Mouse (Mus musculus): ENCODE data around the gene Sgsm2. TPM values are rescaled to one million over a fixed set of nuclear protein-coding genes. Genes with fewer than 3 reads are reported as not detected.

The Sgsm2 gene
- polyA plus RNA-seq, 1 experiment from 2014 or later = 6.0 TPM

DNA sequence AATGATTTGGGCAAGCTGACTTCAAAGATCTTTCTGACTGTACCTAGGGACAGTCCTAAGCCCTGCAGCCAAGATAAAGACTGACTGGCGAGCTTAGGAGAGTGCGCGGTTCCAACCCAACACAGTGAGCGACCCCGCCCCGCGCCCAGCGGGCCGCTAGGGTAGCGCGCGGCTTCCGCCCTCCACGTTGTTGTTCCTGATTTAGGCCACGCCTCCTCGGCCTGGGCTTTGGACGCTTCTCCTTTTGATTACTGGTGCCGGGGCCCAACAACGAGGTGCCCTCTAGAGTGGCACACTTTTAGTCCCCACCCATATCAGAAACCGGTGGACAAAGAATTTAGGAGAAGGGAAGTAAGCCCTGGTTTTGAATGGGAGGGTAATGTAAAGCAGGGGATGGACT lies 67.0 kb downstream of the Sgsm2 start:
- Histone ChIP-seq H3K27ac (ENCODE audit: low read length) (peak overlapping the region; percentile 100), H3K4me3 (replicated peaks; ENCODE audit: low read length) (peak overlapping the region; percentile 79), H3K36me3 (ENCODE audit: control insufficient read depth, insufficient read depth, low read length) (no peaks in the 10 kb centered on the region), H3K4me2 (ENCODE audit: low read depth, low read length) (peak overlapping the region; percentile 95), H3K9me3 (replicated peaks; ENCODE audit: control insufficient read depth, low read length) (no peaks in the 10 kb centered on the region), H3K9ac (ENCODE audit: low read length) (peak overlapping the region; percentile 60), H3K4me1 (ENCODE audit: control insufficient read depth, insufficient read depth, low read length) (peaks cover 32% of the 10 kb centered on the region; the same call in 1 of the 2 replicates), H3K27me3 (ENCODE audit: control insufficient read depth, insufficient read depth, low read length) (no peaks in the 10 kb centered on the region)
- 0 out of 2 replicates have a peak, but pooled peaks have one; percentile 11 for ATAC-seq (ENCODE audit: insufficient read depth, low FRiP score)
- under 1% methylated on average over 20 of the region's 20 CpGs for WGBS

DNA sequence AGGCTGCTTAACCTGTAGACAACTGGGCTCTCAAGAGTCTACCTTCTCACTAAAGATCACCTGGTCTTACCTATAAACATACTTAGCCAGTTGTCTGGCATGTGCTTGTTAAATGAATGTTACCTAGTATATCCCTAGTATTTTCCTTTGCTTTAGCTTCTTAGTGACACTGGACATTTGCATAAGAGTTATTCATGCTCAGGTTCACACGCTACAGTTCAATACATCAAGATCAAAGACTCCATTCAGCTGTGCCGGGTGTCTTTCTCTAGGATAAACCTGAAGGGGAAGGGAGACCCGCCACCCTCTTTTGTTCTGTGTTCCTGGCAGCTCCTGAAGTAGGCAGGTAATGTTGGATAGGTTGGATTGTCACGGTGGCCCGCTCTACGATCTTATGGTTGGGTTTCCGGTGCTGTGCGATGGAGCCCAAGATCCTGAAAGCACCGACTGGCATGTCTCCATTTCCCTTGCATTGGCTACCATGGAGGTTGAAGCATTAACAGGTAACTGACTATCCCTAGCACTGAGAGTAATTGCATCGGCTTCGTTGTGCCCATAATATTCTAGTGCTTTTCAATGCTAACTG lies 67.8 kb downstream of the Sgsm2 start:
- Histone ChIP-seq H3K27me3 (ENCODE audit: control insufficient read depth, insufficient read depth, low read length) (no peaks in the 10 kb centered on the region), H3K27ac (ENCODE audit: low read length) (peak overlapping the region; percentile 100), H3K9me3 (replicated peaks; ENCODE audit: control insufficient read depth, low read length) (no peaks in the 10 kb centered on the region), H3K4me2 (ENCODE audit: low read depth, low read length) (peak overlapping the region; percentile 95), H3K4me3 (replicated peaks; ENCODE audit: low read length) (peak overlapping the region; percentile 79), H3K9ac (ENCODE audit: low read length) (no peak overlapping the region), H3K4me1 (ENCODE audit: control insufficient read depth, insufficient read depth, low read length) (peaks cover 29% of the 10 kb centered on the region; the same call in 1 of the 2 replicates), H3K36me3 (ENCODE audit: control insufficient read depth, insufficient read depth, low read length) (no peaks in the 10 kb centered on the region)
- no peak for ATAC-seq (ENCODE audit: insufficient read depth, low FRiP score)
- WGBS = 16% methylated on average over 11 of the region's 11 CpGs

DNA sequence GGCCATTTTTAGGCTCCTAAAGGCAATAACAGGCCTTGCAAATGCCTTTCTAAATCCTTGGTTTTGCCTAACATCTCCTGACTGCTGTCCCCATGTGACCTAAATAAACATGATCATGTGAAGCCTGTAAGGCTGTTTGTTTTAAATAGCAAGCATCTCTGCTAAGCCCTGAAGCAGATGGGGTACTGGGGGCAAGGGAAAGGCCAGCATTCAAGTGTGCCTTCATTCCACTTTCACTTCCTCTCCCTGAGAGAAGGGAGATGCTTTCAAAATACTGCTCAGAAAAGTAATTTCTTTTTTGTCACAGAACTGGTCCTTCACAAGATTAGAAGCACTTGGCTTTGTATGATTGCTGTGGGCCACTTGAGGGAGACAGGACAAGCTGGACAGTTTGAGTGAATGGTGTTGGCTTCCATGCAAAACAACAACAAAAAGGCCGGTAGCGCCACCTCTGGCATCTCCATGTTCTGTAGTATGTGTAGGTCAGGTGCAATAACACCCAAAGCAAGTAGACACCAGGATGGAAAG lies 68.4 kb downstream of the Sgsm2 start:
- peaks cover 25% of the 10 kb centered on the region; the same call in 1 of the 2 replicates for H3K4me1 ChIP-seq (ENCODE audit: control insufficient read depth, insufficient read depth, low read length)
- H3K9ac ChIP-seq (ENCODE audit: low read length) = no peak overlapping the region
- H3K4me3 ChIP-seq (replicated peaks; ENCODE audit: low read length) = no peak overlapping the region
- no peak overlapping the region for H3K27ac ChIP-seq (ENCODE audit: low read length)
- H3K9me3 ChIP-seq (replicated peaks; ENCODE audit: control insufficient read depth, low read length) = no peaks in the 10 kb centered on the region
- 30% methylated on average over 2 of the region's 2 CpGs for WGBS
- no peak for ATAC-seq (ENCODE audit: insufficient read depth, low FRiP score)
- H3K36me3 ChIP-seq (ENCODE audit: control insufficient read depth, insufficient read depth, low read length) = no peaks in the 10 kb centered on the region
- no peaks in the 10 kb centered on the region for H3K27me3 ChIP-seq (ENCODE audit: control insufficient read depth, insufficient read depth, low read length)
- H3K4me2 ChIP-seq (ENCODE audit: low read depth, low read length) = no peak overlapping the region

DNA sequence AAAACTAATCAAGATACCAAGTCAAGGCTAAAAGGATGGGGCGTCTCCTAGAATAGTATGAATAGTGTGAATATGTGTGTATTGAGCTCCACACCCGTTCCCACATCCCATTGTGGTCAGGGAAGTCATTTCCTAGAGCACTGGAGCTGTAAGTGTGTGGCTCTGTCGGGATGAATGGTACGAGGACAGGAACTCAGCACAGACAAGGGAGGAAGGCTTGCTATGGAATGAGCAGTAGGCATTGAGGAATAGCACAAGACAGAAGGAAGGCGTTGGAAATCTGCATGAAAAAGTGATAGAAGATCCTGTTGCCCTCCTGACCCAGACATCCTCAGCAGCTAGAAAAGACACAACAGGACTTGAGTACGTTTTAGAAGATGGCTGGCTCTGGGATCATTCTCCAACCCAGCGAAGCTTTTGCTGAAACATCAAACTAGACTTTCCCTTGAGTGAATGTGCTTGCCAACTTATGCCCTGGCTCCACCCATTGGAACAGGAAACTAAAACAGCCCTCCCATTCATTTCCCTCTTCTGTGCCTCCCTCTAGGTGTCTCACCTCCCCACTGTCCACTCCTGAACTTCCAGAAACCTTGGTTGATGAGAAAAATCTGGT lies 69.0 kb downstream of the Sgsm2 start:
- H3K27ac ChIP-seq (ENCODE audit: low read length) = no peak overlapping the region
- 59% methylated on average over 7 of the region's 7 CpGs for WGBS
- ATAC-seq (ENCODE audit: insufficient read depth, low FRiP score) = no peak

DNA sequence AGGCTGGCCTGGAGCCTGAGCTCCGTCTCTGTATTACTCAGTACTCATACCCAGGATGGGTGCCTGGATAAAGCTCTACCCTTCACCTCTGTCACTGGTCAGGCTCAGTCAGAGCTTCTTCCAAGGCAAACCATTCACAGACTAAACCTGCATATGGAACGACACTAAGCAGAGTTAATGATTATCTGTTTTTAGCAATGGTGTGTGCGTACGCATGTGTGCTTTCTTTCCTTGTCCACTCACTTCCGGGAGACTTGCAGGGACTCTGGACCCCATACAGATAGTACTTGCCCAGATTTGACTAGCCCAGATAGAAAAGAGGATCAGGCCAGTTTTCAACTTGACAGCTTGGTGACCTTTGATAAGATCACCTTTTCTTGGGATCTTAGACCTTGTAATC lies 70.2 kb downstream of the Sgsm2 start:
- Histone ChIP-seq H3K27ac (ENCODE audit: low read length) (no peak overlapping the region), H3K4me1 (ENCODE audit: control insufficient read depth, insufficient read depth, low read length) (peaks cover 14% of the 10 kb centered on the region; the same call in 1 of the 2 replicates), H3K27me3 (ENCODE audit: control insufficient read depth, insufficient read depth, low read length) (no peaks in the 10 kb centered on the region), H3K4me2 (ENCODE audit: low read depth, low read length) (no peak overlapping the region), H3K4me3 (replicated peaks; ENCODE audit: low read length) (no peak overlapping the region), H3K36me3 (ENCODE audit: control insufficient read depth, insufficient read depth, low read length) (no peaks in the 10 kb centered on the region), H3K9ac (ENCODE audit: low read length) (no peak overlapping the region), H3K9me3 (replicated peaks; ENCODE audit: control insufficient read depth, low read length) (no peaks in the 10 kb centered on the region)
- 77% methylated on average over 5 of the region's 5 CpGs for WGBS
- no peak for ATAC-seq (ENCODE audit: insufficient read depth, low FRiP score)

More for the DNA sequence above, 69.0 kb downstream of the Sgsm2 start:
- H3K27me3 ChIP-seq (ENCODE audit: control insufficient read depth, insufficient read depth, low read length) = no peaks in the 10 kb centered on the region
- no peaks in the 10 kb centered on the region for H3K9me3 ChIP-seq (replicated peaks; ENCODE audit: control insufficient read depth, low read length)
- no peak overlapping the region for H3K4me3 ChIP-seq (replicated peaks; ENCODE audit: low read length)
- no peak overlapping the region for H3K4me2 ChIP-seq (ENCODE audit: low read depth, low read length)
- H3K36me3 ChIP-seq (ENCODE audit: control insufficient read depth, insufficient read depth, low read length) = no peaks in the 10 kb centered on the region
- peaks cover 19% of the 10 kb centered on the region; the same call in 1 of the 2 replicates for H3K4me1 ChIP-seq (ENCODE audit: control insufficient read depth, insufficient read depth, low read length)
- no peak overlapping the region for H3K9ac ChIP-seq (ENCODE audit: low read length)

DNA sequence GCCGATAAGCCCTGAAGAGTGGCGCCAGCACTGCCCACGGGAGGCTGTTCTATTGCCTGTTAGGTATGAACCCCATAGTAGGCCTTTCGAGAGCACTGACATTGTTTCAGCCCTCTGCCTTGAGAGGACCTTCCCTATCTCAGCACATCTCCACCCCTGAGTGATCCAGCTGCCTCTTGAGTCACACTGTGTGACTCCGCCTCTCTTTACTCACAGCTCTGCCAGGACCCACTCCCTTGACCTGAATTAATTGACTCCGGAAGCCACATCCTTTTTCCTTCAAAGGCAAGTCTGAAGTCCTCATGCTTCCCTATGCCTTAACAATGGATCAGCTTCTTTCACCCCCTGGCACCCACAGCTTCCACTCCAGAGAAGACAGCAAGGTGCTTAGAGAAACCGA lies 70.7 kb downstream of the Sgsm2 start:
- Histone ChIP-seq H3K4me3 (replicated peaks; ENCODE audit: low read length) (no peak overlapping the region), H3K9ac (ENCODE audit: low read length) (peak overlapping the region; percentile 14; the same call in 1 of the 2 replicates), H3K27me3 (ENCODE audit: control insufficient read depth, insufficient read depth, low read length) (no peaks in the 10 kb centered on the region), H3K4me2 (ENCODE audit: low read depth, low read length) (0 out of 2 replicates have a peak overlapping the region, but pooled peaks have one; percentile 3), H3K36me3 (ENCODE audit: control insufficient read depth, insufficient read depth, low read length) (no peaks in the 10 kb centered on the region), H3K9me3 (replicated peaks; ENCODE audit: control insufficient read depth, low read length) (no peaks in the 10 kb centered on the region), H3K4me1 (ENCODE audit: control insufficient read depth, insufficient read depth, low read length) (peaks cover 14% of the 10 kb centered on the region; the same call in 1 of the 2 replicates), H3K27ac (ENCODE audit: low read length) (no peak overlapping the region)
- 54% methylated on average over 7 of the region's 7 CpGs for WGBS
- ATAC-seq (ENCODE audit: insufficient read depth, low FRiP score) = no peak

DNA sequence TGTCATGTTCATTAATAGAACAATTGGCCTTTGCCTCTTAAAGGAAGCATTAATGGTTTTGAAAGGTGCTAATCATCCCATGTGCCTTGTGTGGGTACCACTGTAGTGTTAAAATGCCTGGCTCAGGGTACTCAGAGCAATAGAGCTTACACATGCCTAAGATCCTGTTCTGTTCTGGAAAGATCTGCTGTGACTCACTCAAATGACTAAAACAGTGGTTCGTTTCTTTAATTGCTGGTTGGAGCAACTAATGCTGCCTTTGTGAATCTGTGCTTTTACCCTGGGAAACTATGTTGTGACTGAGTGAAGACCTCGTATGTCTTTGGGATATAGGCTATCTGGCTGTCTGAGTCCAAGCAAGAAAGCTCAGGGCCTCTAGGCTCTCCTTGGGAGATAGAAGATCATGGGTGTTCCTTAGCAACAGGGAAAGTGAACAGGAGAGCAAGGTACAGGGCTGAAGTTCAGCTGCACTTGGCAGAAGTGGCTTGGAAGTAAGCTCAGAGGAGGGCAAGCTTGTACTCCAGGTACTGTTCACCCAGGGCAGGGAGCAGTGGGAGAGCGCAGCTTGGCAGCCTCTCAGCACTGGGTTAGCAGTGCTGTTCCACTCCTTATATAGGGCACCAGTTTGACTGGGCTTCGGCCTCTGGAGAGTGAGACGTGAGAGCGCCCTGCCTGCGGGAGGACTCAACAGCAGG lies 74.0 kb downstream of the Sgsm2 start:
- Histone ChIP-seq H3K9ac (ENCODE audit: low read length) (no peak overlapping the region), H3K27ac (ENCODE audit: low read length) (no peak overlapping the region), H3K4me3 (replicated peaks; ENCODE audit: low read length) (no peak overlapping the region), H3K36me3 (ENCODE audit: control insufficient read depth, insufficient read depth, low read length) (no peaks in the 10 kb centered on the region), H3K27me3 (ENCODE audit: control insufficient read depth, insufficient read depth, low read length) (no peaks in the 10 kb centered on the region), H3K4me1 (ENCODE audit: control insufficient read depth, insufficient read depth, low read length) (0 out of 2 replicates have a peak, but pooled peaks cover 6% of the 10 kb centered on the region), H3K4me2 (ENCODE audit: low read depth, low read length) (no peak overlapping the region), H3K9me3 (replicated peaks; ENCODE audit: control insufficient read depth, low read length) (no peaks in the 10 kb centered on the region)
- no peak for ATAC-seq (ENCODE audit: insufficient read depth, low FRiP score)
- 85% methylated on average over 7 of the region's 7 CpGs for WGBS

DNA sequence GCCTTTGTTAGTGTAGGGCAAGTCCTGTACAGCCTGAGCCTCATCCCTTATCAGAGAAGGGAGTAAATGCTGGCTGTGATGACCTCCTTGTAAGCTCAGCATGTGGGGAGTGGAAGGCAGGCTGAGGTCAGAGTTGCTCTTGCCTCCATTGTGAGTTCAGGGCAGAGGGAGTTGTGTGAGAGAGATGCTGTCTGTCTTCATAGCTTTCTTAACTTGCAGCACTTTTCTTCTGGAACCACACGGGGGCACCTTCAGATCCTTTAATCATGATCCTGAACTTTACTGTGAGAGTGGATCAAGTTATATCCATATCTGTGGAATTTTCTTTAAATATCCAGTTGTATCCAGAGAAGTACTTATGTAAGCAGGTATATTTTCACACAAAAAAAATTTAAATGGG lies 75.4 kb downstream of the Sgsm2 start:
- WGBS = 30% methylated on average over 1 of the region's 1 CpGs
- no peak overlapping the region for H3K9ac ChIP-seq (ENCODE audit: low read length)
- no peaks in the 10 kb centered on the region for H3K9me3 ChIP-seq (replicated peaks; ENCODE audit: control insufficient read depth, low read length)
- no peak overlapping the region for H3K27ac ChIP-seq (ENCODE audit: low read length)
- H3K4me2 ChIP-seq (ENCODE audit: low read depth, low read length) = no peak overlapping the region
- no peak overlapping the region for H3K4me3 ChIP-seq (replicated peaks; ENCODE audit: low read length)
- ATAC-seq (ENCODE audit: insufficient read depth, low FRiP score) = no peak
- no peaks in the 10 kb centered on the region for H3K27me3 ChIP-seq (ENCODE audit: control insufficient read depth, insufficient read depth, low read length)
- H3K36me3 ChIP-seq (ENCODE audit: control insufficient read depth, insufficient read depth, low read length) = 0 out of 2 replicates have a peak, but pooled peaks cover 5% of the 10 kb centered on the region
- H3K4me1 ChIP-seq (ENCODE audit: control insufficient read depth, insufficient read depth, low read length) = 0 out of 2 replicates have a peak, but pooled peaks cover 4% of the 10 kb centered on the region

DNA sequence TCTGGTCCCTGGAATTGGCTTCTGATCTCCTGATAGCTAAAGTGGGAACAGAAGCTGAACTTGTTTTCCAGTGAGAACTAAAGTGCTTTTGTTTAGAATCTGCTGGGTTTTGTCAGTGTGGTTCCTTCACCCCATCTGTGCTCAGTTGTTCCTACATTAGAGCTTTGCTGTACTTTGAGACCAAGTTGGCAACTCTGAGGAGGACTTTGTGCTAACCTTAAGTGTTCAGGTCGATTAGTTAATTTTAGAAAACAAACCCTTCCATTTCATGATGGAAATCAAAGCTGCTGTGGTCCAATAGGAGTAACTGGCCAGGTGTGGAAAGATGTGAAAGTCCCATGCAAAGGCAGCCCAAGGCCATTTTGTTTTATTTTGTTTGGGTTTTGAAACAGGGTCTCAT lies 75.9 kb downstream of the Sgsm2 start:
- Histone ChIP-seq H3K4me3 (replicated peaks; ENCODE audit: low read length) (no peak overlapping the region), H3K4me2 (ENCODE audit: low read depth, low read length) (no peak overlapping the region), H3K36me3 (ENCODE audit: control insufficient read depth, insufficient read depth, low read length) (0 out of 2 replicates have a peak, but pooled peaks cover 5% of the 10 kb centered on the region), H3K27me3 (ENCODE audit: control insufficient read depth, insufficient read depth, low read length) (no peaks in the 10 kb centered on the region), H3K9ac (ENCODE audit: low read length) (no peak overlapping the region), H3K27ac (ENCODE audit: low read length) (no peak overlapping the region), H3K4me1 (ENCODE audit: control insufficient read depth, insufficient read depth, low read length) (0 out of 2 replicates have a peak, but pooled peaks cover 2% of the 10 kb centered on the region), H3K9me3 (replicated peaks; ENCODE audit: control insufficient read depth, low read length) (no peaks in the 10 kb centered on the region)
- ATAC-seq (ENCODE audit: insufficient read depth, low FRiP score) = no peak
- WGBS = 74% methylated on average over 1 of the region's 1 CpGs

Data from stomach, embryonic 16.5 days (tissue).